Mouse (Mus musculus) lung, postnatal 14 days (tissue): Measurements from ENCODE around the gene Ranbp9.

Experiments
- DNase-seq: peaks from one replicate; pipeline ENCODE4 v3.0.0; 2021

Gene Ranbp9

GRCm38 (mm10) chr13:43447721-43448120 is 33.4 kb downstream of the Ranbp9 start:
- no peak for DNase-seq

GRCm38 (mm10) chr13:43445754-43446153 is 35.3 kb downstream of the Ranbp9 start:
- no peak for DNase-seq

GRCm38 (mm10) chr13:43444717-43445116 is 36.4 kb downstream of the Ranbp9 start:
- no peak for DNase-seq

GRCm38 (mm10) chr13:43443706-43444105 is 37.4 kb downstream of the Ranbp9 start:
- no peak for DNase-seq

GRCm38 (mm10) chr13:43442551-43442950 is 38.5 kb downstream of the Ranbp9 start:
- DNase-seq, result no peak

- no peak for DNase-seq
Observed at GRCm38 (mm10) chr13:43440376-43440775, 40.7 kb downstream of the Ranbp9 start.

- DNase-seq, result no peak
Observed at GRCm38 (mm10) chr13:43433395-43433794, 47.7 kb downstream of the Ranbp9 start.

GRCm38 (mm10) chr13:43428436-43428835 is 52.6 kb downstream of the Ranbp9 start:
- DNase-seq, result no peak

GRCm38 (mm10) chr13:43415249-43415648 is 65.8 kb downstream of the Ranbp9 start:
- no peak for DNase-seq

- DNase-seq, result no peak
Observed at GRCm38 (mm10) chr13:43413611-43414010, 67.5 kb downstream of the Ranbp9 start.

GRCm38 (mm10) chr13:43412311-43412710 is 68.8 kb downstream of the Ranbp9 start:
- no peak for DNase-seq

GRCm38 (mm10) chr13:43399576-43399975 is 81.5 kb downstream of the Ranbp9 start:
- no peak for DNase-seq

- peak; percentile 97 for DNase-seq
Observed at GRCm38 (mm10) chr13:43398297-43399080, 82.6 kb downstream of the Ranbp9 start, which contains the start of gene Nol7. TSS of gene Nol7 (plus strand) at chr13:43398390.

- DNase-seq, result no peak
Observed at GRCm38 (mm10) chr13:43397700-43398296, 83.3 kb downstream of the Ranbp9 start.

- no peak for DNase-seq
Observed at GRCm38 (mm10) chr13:43385321-43385720, 95.8 kb downstream of the Ranbp9 start.

GRCm38 (mm10) chr13:43379989-43380388 is 101.1 kb downstream of the Ranbp9 start:
- no peak for DNase-seq

- DNase-seq, result no peak
Observed at GRCm38 (mm10) chr13:43374918-43375432, 106.1 kb downstream of the Ranbp9 start.

GRCm38 (mm10) chr13:43374205-43374604 is 106.9 kb downstream of the Ranbp9 start:
- no peak for DNase-seq

GRCm38 (mm10) chr13:43372892-43373291 is 108.2 kb downstream of the Ranbp9 start:
- no peak for DNase-seq

GRCm38 (mm10) chr13:43370063-43370462 is 111.0 kb downstream of the Ranbp9 start:
- DNase-seq, result no peak

- no peak for DNase-seq
Observed at GRCm38 (mm10) chr13:43365825-43366184, 115.3 kb downstream of the Ranbp9 start.

GRCm38 (mm10) chr13:43364985-43365824 is 115.9 kb downstream of the Ranbp9 start, which contains the start of gene Sirt5:
TSS of gene Sirt5 (plus strand) at chr13:43365496.
- DNase-seq, result peak; percentile 94

- peak; percentile 23 for DNase-seq
Observed at GRCm38 (mm10) chr13:43362353-43362752, 118.7 kb downstream of the Ranbp9 start.
